Mouse (Mus musculus): ENCODE measurements around the gene Shoc2.

- no peak for TF ChIP-seq POLR2A (IDR thresholded peaks at IDR 0.05; ENCODE audit: insufficient read depth, low read depth, low read length)
- no peak for TF ChIP-seq CTCF (IDR thresholded peaks at IDR 0.05; ENCODE audit: insufficient read depth, low read depth, low read length)
Observed at GRCm38 (mm10) chr19:53941139-53941538, 3.0 kb upstream of the Shoc2 start.
